Mouse (Mus musculus) liver, embryonic 12.5 days (tissue): ENCODE measurements around the gene Ctps2. TPM values are rescaled to one million over a fixed set of nuclear protein-coding genes. Genes with fewer than 3 reads are reported as not detected.

Experiments used
- ATAC-seq: fragments of 200-750 bp; cut with Nextera tagmentation; 2 replicates; pipeline ENCODE4 v1.8.0; 2017; ENCODE audit warnings: moderate number of reproducible peaks, mild to moderate bottlenecking, moderate library complexity
- H3K27ac ChIP-seq: fragments of 300-500 bp; sonication (generic); 2 replicates; pipeline ENCODE4 v1.5.1; 2016; ENCODE audit warnings: mild to moderate bottlenecking
- H3K27me3 ChIP-seq: fragments of 300-500 bp; sonication (generic); replicated peaks from 2 replicates; pipeline ENCODE4 v1.6.1; 2016; ENCODE audit warnings: mild to moderate bottlenecking, moderate library complexity
- H3K36me3 ChIP-seq: fragments of 300-500 bp; sonication (generic); 2 replicates; pipeline ENCODE4 v1.6.1; 2016; ENCODE audit warnings: mild to moderate bottlenecking, moderate library complexity
- H3K4me1 ChIP-seq: fragments of 300-500 bp; sonication (generic); 2 replicates; pipeline ENCODE4 v1.6.1; 2016
- H3K4me2 ChIP-seq: fragments of 300-500 bp; sonication (generic); 2 replicates; pipeline ENCODE4 v1.6.1; 2016; ENCODE audit warnings: mild to moderate bottlenecking, moderate library complexity
- H3K4me3 ChIP-seq: fragments of 300-500 bp; sonication (generic); 2 replicates; pipeline ENCODE4 v1.5.1; 2016; ENCODE audit warnings: mild to moderate bottlenecking, moderate library complexity
- H3K9ac ChIP-seq: fragments of 300-500 bp; sonication (generic); 2 replicates; pipeline ENCODE4 v1.6.1; 2016; ENCODE audit warnings: mild to moderate bottlenecking, moderate library complexity
- H3K9me3 ChIP-seq: fragments of 300-500 bp; sonication (generic); replicated peaks from 2 replicates; pipeline ENCODE4 v1.6.1; 2016; ENCODE audit warnings: mild to moderate bottlenecking, moderate library complexity
- WGBS: fragments of 180-500 bp; shearing (Covaris S2); methylation state at CpG from one replicate; pipeline ENCODE4 v1.1.7; 2016; ENCODE audit not compliant: insufficient replicate concordance; 5-methylcytosine and 5-hydroxymethylcytosine counted together
- microRNA counts: library from miRNA; unstranded; fragments of <30 nt; microRNA quantifications from one replicate; lab custom pipeline; 2017
- microRNA-seq: library from miRNA; unstranded; fragments of <30 nt; microRNA quantifications from one replicate; pipeline ENCODE4, GENCODE M21; 2017
- polyA plus RNA-seq: library from polyadenylated mRNA; unstranded; fragments of >200 nt; fragmentation: Nextera tagmentation; extraction: Ambion mirVana; gene quantifications from 2 replicates; pipeline ENCODE4 v1.2.1, GENCODE M21; 2016

Ctps2 gene
- polyA plus RNA-seq, 1 experiment from 2014 or later, result 47.0 TPM

DNA sequence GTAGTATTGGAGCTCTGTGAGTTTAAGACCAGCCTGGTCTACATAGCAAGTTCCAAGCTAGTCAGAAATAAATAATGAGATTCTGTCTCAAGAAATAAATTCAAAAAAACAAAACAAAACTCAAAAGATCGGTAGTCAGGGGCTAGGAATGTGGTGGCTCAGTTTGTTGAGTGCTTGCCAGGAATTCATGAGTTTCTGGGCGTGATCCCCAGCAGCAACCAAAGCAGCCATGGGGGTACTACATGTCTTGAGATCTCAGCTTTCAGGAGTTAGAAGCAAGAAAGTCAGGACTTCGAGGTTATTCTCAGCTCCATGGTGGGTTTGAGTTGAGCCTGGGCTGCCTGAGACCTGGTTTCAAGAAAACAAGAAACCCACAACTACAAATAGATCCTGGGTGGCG lies 90.4 kb downstream of the Ctps2 start:
- WGBS, result 63% methylated on average over 4 of the region's 4 CpGs
- H3K4me1 ChIP-seq, result no peaks in the 10 kb centered on the region
- no peak overlapping the region for H3K27ac ChIP-seq
- no peak overlapping the region for H3K4me3 ChIP-seq
- no peaks in the 10 kb centered on the region for H3K9me3 ChIP-seq
- no peaks in the 10 kb centered on the region for H3K36me3 ChIP-seq
- no peak overlapping the region for H3K9ac ChIP-seq
- no peak for ATAC-seq
- no peaks in the 10 kb centered on the region for H3K27me3 ChIP-seq
- H3K4me2 ChIP-seq, result no peak overlapping the region

- H3K9me3 ChIP-seq, result no peaks in the 10 kb centered on the region
- no peak overlapping the region for H3K9ac ChIP-seq
- no peak overlapping the region for H3K27ac ChIP-seq
- H3K4me2 ChIP-seq, result no peak overlapping the region
- H3K36me3 ChIP-seq, result no peaks in the 10 kb centered on the region
- H3K4me1 ChIP-seq, result no peaks in the 10 kb centered on the region
- H3K27me3 ChIP-seq, result no peaks in the 10 kb centered on the region
- WGBS, result 60% methylated on average over 3 of the region's 3 CpGs
- no peak overlapping the region for H3K4me3 ChIP-seq
- ATAC-seq, result no peak
These were observed 91.1 kb downstream of the Ctps2 start for GRCm38 (mm10) chrX:162992121-162992520.

DNA sequence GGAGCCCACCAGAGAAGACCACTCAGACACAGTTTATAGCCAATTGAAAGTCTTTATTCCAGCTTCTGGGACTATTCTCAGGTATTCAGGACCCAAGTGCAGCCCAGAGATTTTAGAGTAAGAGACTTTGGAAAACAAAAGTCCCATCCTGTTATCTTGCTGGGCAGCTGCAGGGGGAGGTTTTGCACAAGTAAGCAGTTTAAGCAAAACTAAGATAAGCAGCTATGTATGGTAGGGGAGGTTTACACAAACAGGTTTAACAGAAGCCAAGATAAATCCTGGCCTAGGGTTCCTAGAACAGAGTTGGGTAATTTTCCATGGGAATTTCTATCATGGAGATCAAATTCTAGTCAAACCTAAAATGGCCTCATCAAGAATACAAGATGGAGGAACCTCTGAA lies 126.8 kb downstream of the Ctps2 start:
- Histone ChIP-seq H3K9ac (no peak overlapping the region), H3K4me2 (no peak overlapping the region), H3K9me3 (no peaks in the 10 kb centered on the region), H3K27ac (no peak overlapping the region), H3K27me3 (no peaks in the 10 kb centered on the region), H3K4me3 (no peak overlapping the region), H3K36me3 (no peaks in the 10 kb centered on the region), H3K4me1 (no peaks in the 10 kb centered on the region)
- no peak for ATAC-seq

DNA sequence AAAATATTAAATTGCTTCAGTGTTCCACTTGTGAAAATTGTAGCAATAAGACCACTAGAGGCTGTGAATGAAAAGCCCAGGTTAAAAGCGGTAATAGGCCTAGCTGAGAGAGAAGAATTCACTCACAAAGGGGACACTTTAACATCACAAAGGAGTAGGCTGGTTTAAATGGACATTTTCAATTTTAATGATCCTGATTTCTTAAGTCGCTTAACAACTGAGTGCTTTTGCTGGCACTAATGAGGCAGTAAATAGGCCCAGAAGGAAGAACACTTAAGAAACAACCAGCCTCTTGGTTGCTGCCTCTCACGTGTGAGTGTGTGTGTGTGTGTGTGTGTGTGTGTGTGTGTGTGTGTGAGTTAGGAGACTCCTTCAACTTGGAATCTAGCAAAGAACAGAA lies 137.7 kb downstream of the Ctps2 start:
- no peaks in the 10 kb centered on the region for H3K36me3 ChIP-seq
- no peak overlapping the region for H3K9ac ChIP-seq
- H3K9me3 ChIP-seq, result no peaks in the 10 kb centered on the region
- no peak overlapping the region for H3K4me2 ChIP-seq
- no peak overlapping the region for H3K4me3 ChIP-seq
- ATAC-seq, result no peak
- H3K27me3 ChIP-seq, result no peaks in the 10 kb centered on the region; the same call in 1 of the 2 replicates
- H3K4me1 ChIP-seq, result no peaks in the 10 kb centered on the region
- no peak overlapping the region for H3K27ac ChIP-seq
- 62% methylated on average over 3 of the region's 3 CpGs for WGBS

DNA sequence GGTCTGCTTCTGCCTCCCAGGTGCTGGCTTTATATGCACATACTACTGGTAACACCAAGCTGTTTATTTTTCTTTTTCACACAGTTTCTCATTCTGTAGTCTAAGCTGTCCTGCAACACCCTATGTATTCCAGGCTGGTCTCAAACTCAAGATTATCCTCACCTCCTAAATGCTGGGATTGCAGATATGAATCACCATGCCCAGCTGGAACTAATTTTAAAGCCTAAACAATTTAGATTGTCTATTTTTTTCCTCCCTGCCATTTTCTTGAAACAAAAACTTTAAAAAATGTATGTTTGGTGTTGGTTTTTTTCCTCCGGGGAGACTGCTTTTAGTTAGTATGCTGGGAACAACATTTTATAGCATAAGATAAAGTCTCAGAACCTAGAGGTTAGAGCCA lies 141.7 kb downstream of the Ctps2 start:
- Histone ChIP-seq H3K27ac (no peak overlapping the region), H3K36me3 (no peaks in the 10 kb centered on the region), H3K27me3 (no peaks in the 10 kb centered on the region), H3K4me1 (no peaks in the 10 kb centered on the region), H3K9ac (no peak overlapping the region), H3K9me3 (no peaks in the 10 kb centered on the region), H3K4me3 (no peak overlapping the region), H3K4me2 (no peak overlapping the region)
- ATAC-seq, result no peak
- WGBS, result 60% methylated on average over 1 of the region's 1 CpGs

DNA sequence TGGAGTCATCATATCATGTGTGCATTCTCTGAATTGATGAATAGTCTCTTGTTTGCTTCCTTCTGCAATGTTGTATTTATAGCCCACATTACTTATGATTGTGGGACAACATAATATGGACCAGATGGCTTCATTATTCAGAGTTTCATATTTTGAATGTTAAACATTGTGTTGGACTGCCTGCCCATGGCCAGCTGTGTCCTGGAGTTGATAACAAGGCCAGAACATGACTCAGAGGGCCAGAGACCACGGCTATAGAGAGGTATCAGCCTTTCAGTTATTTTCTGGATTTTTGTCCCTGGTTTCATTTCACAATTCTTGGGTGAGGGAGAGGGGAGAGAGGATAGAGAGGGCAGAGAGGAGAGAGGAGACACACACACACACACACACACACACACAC lies 162.9 kb downstream of the Ctps2 start:
- H3K9me3 ChIP-seq, result no peaks in the 10 kb centered on the region
- H3K36me3 ChIP-seq, result no peaks in the 10 kb centered on the region
- no peak overlapping the region for H3K27ac ChIP-seq
- no peak overlapping the region for H3K9ac ChIP-seq
- ATAC-seq, result no peak
- H3K4me3 ChIP-seq, result no peak overlapping the region
- no peaks in the 10 kb centered on the region for H3K27me3 ChIP-seq
- H3K4me2 ChIP-seq, result no peak overlapping the region
- WGBS, result 70% methylated on average over 1 of the region's 1 CpGs
- no peaks in the 10 kb centered on the region for H3K4me1 ChIP-seq

MicroRNAs encoded within 50 kb of the gene (microRNA counts, 519-probe panel; counts per million panel counts)
- microRNA mmu-miR-3473 (lab: Ali Mortazavi, UCI), result 582 counts per million, percentile 70 among the panel's probes with 10 or more counts

Small RNA genes lying within 50 kb of the gene (microRNA-seq; reads per million reads assigned to microRNA genes)
- not detected for gene Mir3473a

Other genes with a start within 250 kb of the Ctps2 start
- gene Rbbp7, start 140.8 kb upstream of the Ctps2 start, polyA plus RNA-seq, result 289 and 294 TPM in 2 replicates
- gene Txlng, start 71.8 kb upstream of the Ctps2 start, polyA plus RNA-seq, result 11.1 and 13.0 TPM in 2 replicates
- gene Syap1, start 12.8 kb upstream of the Ctps2 start, polyA plus RNA-seq, result 18.4 and 19.0 TPM in 2 replicates
- 2.3 and 2.8 TPM in 2 replicates for gene S100g, start 63.4 kb downstream of the Ctps2 start, polyA plus RNA-seq